10 mouse cellular contexts compared by ENCODE assay signal in the genomic region with DNA sequence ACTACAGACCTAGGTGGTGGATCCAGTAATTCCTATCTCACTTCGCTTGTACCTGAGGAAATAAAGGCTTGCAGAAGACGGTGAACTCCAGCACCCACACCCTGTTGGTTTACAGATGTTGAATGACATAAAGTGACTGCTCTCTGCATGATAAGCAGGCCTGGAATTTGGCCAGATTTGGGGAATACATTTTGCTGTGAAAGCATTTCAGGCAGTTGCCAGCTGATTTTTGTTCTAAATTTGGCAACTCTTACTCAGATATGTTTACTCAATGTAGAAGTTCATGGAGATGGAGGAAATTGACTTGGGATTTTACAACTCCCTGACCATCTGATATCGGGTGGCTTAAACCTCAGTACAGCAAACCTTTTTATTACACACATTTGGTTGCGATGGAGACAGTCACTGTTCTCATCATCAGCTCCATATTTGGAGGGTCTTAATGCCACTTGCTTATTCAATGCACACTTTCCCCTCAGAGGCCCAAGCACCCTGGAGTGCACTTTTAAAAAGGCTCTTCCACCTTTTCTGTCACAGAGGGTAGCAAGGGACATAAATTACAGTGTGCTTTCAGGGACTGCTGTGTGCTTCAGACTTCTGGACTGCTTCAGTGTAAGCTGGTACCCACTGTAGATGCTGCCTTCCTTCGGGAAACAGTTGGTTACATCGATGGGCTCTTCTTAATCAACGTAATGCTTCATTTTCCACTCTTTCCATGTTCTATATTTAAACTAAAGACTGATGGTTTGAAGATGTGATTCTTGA.
DNase-seq lines count a peak whose midpoint lies in the region; ATAC-seq and TF ChIP-seq lines count a peak whose summit lies in the region.
"Had no signal": no experiment of that assay in that cellular context is flagged by ENCODE, and none has a peak within 500 bp of the region (broad histone marks: within the 10 kb centered on the region; RNA-seq: fewer than 3 reads in every experiment).

No protein-coding gene starts in this region.

- 67% methylated on average over 7 of the region's 7 CpGs for WGBS in heart, embryonic 16.5 days
- 75% methylated on average over 7 of the region's 7 CpGs for WGBS in liver, adult 2 months
- WGBS in liver, embryonic 12.5 days (ENCODE audit: insufficient replicate concordance), result 70% methylated on average over 7 of the region's 7 CpGs
- 54% methylated on average over 7 of the region's 7 CpGs for WGBS in hindbrain, postnatal 0 days
- WGBS in neural tube, embryonic 12.5 days, result 61% methylated on average over 7 of the region's 7 CpGs

- no peaks in the 10 kb centered on the region for H3K79me2 ChIP-seq in liver, adult 2 months (ENCODE audit: control insufficient read depth, insufficient read depth, low read length)

- no peak overlapping the region for H3K27ac ChIP-seq in heart, embryonic 16.5 days (ENCODE audit: low read length)
- no peak overlapping the region for H3K27ac ChIP-seq in liver, adult 2 months (replicated peaks; ENCODE audit: insufficient read depth, low read depth, low read length)
- H3K27ac ChIP-seq in liver, embryonic 12.5 days, result no peak overlapping the region
- peak overlapping the region; percentile 15; the same call in 1 of the 2 replicates for H3K27ac ChIP-seq in hindbrain, postnatal 0 days
- H3K27ac ChIP-seq in neural tube, embryonic 12.5 days, result no peak overlapping the region
- H3K27ac ChIP-seq: left cerebral cortex, adult 2 months had no signal

- no peak for TF ChIP-seq CTCF in liver, adult 2 months (IDR thresholded peaks at IDR 0.05; ENCODE audit: low read depth, low read length)
- no peak for TF ChIP-seq CTCF in hindbrain, postnatal 0 days (IDR thresholded peaks at IDR 0.05; ENCODE audit: low read depth)

- DNase-seq in heart, adult 8-10 months (ENCODE audit: low spot score), result no peak
- DNase-seq in liver, adult 2 months (ENCODE audit: extremely low read depth, low read depth, low spot score), result peak; percentile 3
- peak; percentile 52 for DNase-seq in hindbrain, postnatal 0 days (ENCODE audit: low spot score)
- no peak for DNase-seq in T-cell, adult 2 months (ENCODE audit: low spot score)
- DNase-seq: kidney, postnatal 25 days; lung, adult 2 months had no signal

- no peak overlapping the region for H3K4me3 ChIP-seq in heart, embryonic 16.5 days (ENCODE audit: low read length)
- no peak overlapping the region for H3K4me3 ChIP-seq in liver, adult 2 months (ENCODE audit: insufficient read depth, low read depth, low read length)
- no peak overlapping the region for H3K4me3 ChIP-seq in liver, embryonic 12.5 days
- H3K4me3 ChIP-seq in hindbrain, postnatal 0 days (ENCODE audit: low read length), result no peak overlapping the region
- H3K4me3 ChIP-seq in neural tube, embryonic 12.5 days, result no peak overlapping the region
- H3K4me3 ChIP-seq: left cerebral cortex, adult 2 months had no signal

- no peak overlapping the region for H3K9ac ChIP-seq in heart, embryonic 16.5 days (ENCODE audit: low read length)
- H3K9ac ChIP-seq in liver, adult 2 months (ENCODE audit: low read depth, low read length), result no peak overlapping the region
- H3K9ac ChIP-seq in liver, embryonic 12.5 days, result no peak overlapping the region
- no peak overlapping the region for H3K9ac ChIP-seq in hindbrain, postnatal 0 days (replicated peaks; ENCODE audit: low read length)
- no peak overlapping the region for H3K9ac ChIP-seq in neural tube, embryonic 12.5 days

- no peak for TF ChIP-seq POLR2A in liver, adult 2 months (IDR thresholded peaks at IDR 0.05; ENCODE audit: extremely low read depth, insufficient read depth, low read length)

- H3K27me3 ChIP-seq in heart, embryonic 16.5 days (ENCODE audit: control insufficient read depth, insufficient read depth, low read length), result no peaks in the 10 kb centered on the region
- no peaks in the 10 kb centered on the region for H3K27me3 ChIP-seq in liver, adult 2 months (ENCODE audit: control insufficient read depth, insufficient read depth, low read length)
- H3K27me3 ChIP-seq in liver, embryonic 12.5 days (replicated peaks), result no peaks in the 10 kb centered on the region
- H3K27me3 ChIP-seq in hindbrain, postnatal 0 days (ENCODE audit: insufficient read depth, low read length), result no peaks in the 10 kb centered on the region
- no peaks in the 10 kb centered on the region for H3K27me3 ChIP-seq in neural tube, embryonic 12.5 days (replicated peaks)

- no peak overlapping the region for H3K4me2 ChIP-seq in heart, embryonic 16.5 days (ENCODE audit: low read depth, low read length)
- no peak overlapping the region for H3K4me2 ChIP-seq in liver, embryonic 12.5 days
- no peak overlapping the region for H3K4me2 ChIP-seq in hindbrain, postnatal 0 days (ENCODE audit: low read depth, low read length)
- no peak overlapping the region for H3K4me2 ChIP-seq in neural tube, embryonic 12.5 days (replicated peaks)

- peaks cover 16% of the 10 kb centered on the region for H3K4me1 ChIP-seq in heart, embryonic 16.5 days (ENCODE audit: control insufficient read depth, insufficient read depth, low read length)
- H3K4me1 ChIP-seq in liver, adult 2 months (ENCODE audit: control insufficient read depth, insufficient read depth, low read length), result no peaks in the 10 kb centered on the region
- H3K4me1 ChIP-seq in liver, embryonic 12.5 days, result no peaks in the 10 kb centered on the region
- H3K4me1 ChIP-seq in hindbrain, postnatal 0 days (ENCODE audit: insufficient read depth, low read length), result 0 out of 2 replicates have a peak, but pooled peaks cover 2% of the 10 kb centered on the region
- H3K4me1 ChIP-seq in neural tube, embryonic 12.5 days, result peaks cover 3% of the 10 kb centered on the region; the same call in 1 of the 2 replicates

- H3K36me3 ChIP-seq in heart, embryonic 16.5 days (ENCODE audit: control insufficient read depth, insufficient read depth), result no peaks in the 10 kb centered on the region
- no peaks in the 10 kb centered on the region for H3K36me3 ChIP-seq in liver, adult 2 months (ENCODE audit: control insufficient read depth, insufficient read depth, low read length)
- no peaks in the 10 kb centered on the region for H3K36me3 ChIP-seq in liver, embryonic 12.5 days
- no peaks in the 10 kb centered on the region for H3K36me3 ChIP-seq in hindbrain, postnatal 0 days (ENCODE audit: insufficient read depth, low read length)
- H3K36me3 ChIP-seq in neural tube, embryonic 12.5 days, result no peaks in the 10 kb centered on the region

- H3K9me3 ChIP-seq in heart, embryonic 16.5 days (replicated peaks; ENCODE audit: control insufficient read depth, low read length), result no peaks in the 10 kb centered on the region
- no peaks in the 10 kb centered on the region for H3K9me3 ChIP-seq in liver, embryonic 12.5 days (replicated peaks)
- no peaks in the 10 kb centered on the region for H3K9me3 ChIP-seq in hindbrain, postnatal 0 days (ENCODE audit: low read length)
- H3K9me3 ChIP-seq in neural tube, embryonic 12.5 days, result no peaks in the 10 kb centered on the region

- 0 out of 2 replicates have a peak, but pooled peaks have one; percentile 32 for ATAC-seq in heart, embryonic 16.5 days (replicated peaks; ENCODE audit: extremely low read depth, insufficient read depth, low FRiP score)
- ATAC-seq in liver, embryonic 12.5 days, result no peak
- no peak for ATAC-seq in hindbrain, postnatal 0 days
- peak; percentile 74 for ATAC-seq in neural tube, embryonic 12.5 days (ENCODE audit: low FRiP score, low read depth)

Comparison
In these comparisons a context has a peak if more than half of its experiments do, and no peak if none do; other contexts are left out.
1. ATAC-seq: peak in heart, embryonic 16.5 days (single experiment) and neural tube, embryonic 12.5 days (single experiment); none in liver, embryonic 12.5 days (single experiment) and hindbrain, postnatal 0 days (single experiment).
2. DNase-seq: peak in liver, adult 2 months (single experiment) and hindbrain, postnatal 0 days (single experiment); none in heart, adult 8-10 months (single experiment) and T-cell, adult 2 months (single experiment).